Mouse (Mus musculus): ENCODE data around the gene Tmub2. TPM values are rescaled to one million over a fixed set of nuclear protein-coding genes. Genes with fewer than 3 reads are reported as not detected.
"Not testable (repeated sequence)": the region's sequence is repeated elsewhere in the genome, so short reads cannot be mapped to it uniquely, and the experiment has no call there.

The Tmub2 gene
- polyA plus RNA-seq, 1 experiment from 2014 or later: 26.7 TPM

- no peak overlapping the region for H3K27ac ChIP-seq (ENCODE audit: low read length)
- H3K9ac ChIP-seq (ENCODE audit: low read depth, low read length): no peak overlapping the region
- no peaks in the 10 kb centered on the region for H3K27me3 ChIP-seq (ENCODE audit: control insufficient read depth, insufficient read depth, low read depth, low read length)
- H3K9me3 ChIP-seq (replicated peaks; ENCODE audit: control insufficient read depth, low read length): no peaks in the 10 kb centered on the region
- H3K4me1 ChIP-seq (ENCODE audit: control insufficient read depth, low read depth, low read length): no peaks in the 10 kb centered on the region
- H3K4me3 ChIP-seq (ENCODE audit: low read depth, low read length): no peak overlapping the region
- 9% methylated on average over 11 of the region's 11 CpGs for WGBS (ENCODE audit: insufficient replicate concordance)
- ATAC-seq (ENCODE audit: low read depth): no peak
- H3K4me2 ChIP-seq (ENCODE audit: low read depth, low read length): no peak overlapping the region
- H3K36me3 ChIP-seq (ENCODE audit: control insufficient read depth, insufficient read depth): no peaks in the 10 kb centered on the region
Measured at GRCm38 (mm10) chr11:102267480-102267879, 17.3 kb upstream of the Tmub2 start.

GRCm38 (mm10) chr11:102268520-102269244 lies 16.0 kb upstream of the Tmub2 start, which contains the start of gene Asb16:
Gene Asb16, plus strand, starts transcription at chr11:102268743.
- no peak within 1 kb of the TSS for H3K27ac ChIP-seq (ENCODE audit: low read length)
- no peak within 1 kb of the TSS for H3K9ac ChIP-seq (ENCODE audit: low read depth, low read length)
- no peaks in the 10 kb centered on the region for H3K9me3 ChIP-seq (replicated peaks; ENCODE audit: control insufficient read depth, low read length)
- ATAC-seq (ENCODE audit: low read depth): no peak
- H3K4me2 ChIP-seq (ENCODE audit: low read depth, low read length): no peak within 1 kb of the TSS
- H3K4me1 ChIP-seq (ENCODE audit: control insufficient read depth, low read depth, low read length): no peaks in the 10 kb centered on the region
- 70% methylated on average over 12 of the region's 12 CpGs for WGBS (ENCODE audit: insufficient replicate concordance)
- no peaks in the 10 kb centered on the region for H3K36me3 ChIP-seq (ENCODE audit: control insufficient read depth, insufficient read depth)
- no peaks in the 10 kb centered on the region for H3K27me3 ChIP-seq (ENCODE audit: control insufficient read depth, insufficient read depth, low read depth, low read length)
- H3K4me3 ChIP-seq (ENCODE audit: low read depth, low read length): no peak within 1 kb of the TSS

DNA sequence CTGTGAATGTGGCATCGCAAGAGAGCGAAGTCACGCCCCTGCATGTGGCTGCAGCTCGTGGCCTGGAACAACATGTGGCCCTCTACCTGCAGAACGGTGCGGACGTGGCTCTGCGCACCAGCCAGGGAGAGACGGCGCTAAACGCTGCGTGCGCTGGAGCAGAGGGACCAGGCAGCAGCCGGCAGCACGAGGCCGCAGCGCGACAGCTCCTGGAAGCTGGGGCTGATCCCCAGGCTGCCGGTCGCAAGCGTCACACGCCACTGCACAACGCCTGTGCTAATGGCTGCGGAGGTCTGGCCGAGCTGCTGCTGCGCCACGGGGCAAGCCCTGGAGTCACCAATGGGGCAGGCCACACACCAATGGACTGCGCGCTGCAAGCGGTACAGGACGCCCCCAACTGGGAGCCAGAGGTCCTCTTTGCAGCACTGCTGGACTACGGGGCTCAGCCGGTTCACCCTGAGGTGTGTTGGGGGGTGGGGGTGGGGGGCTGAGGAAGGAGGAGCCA lies 8.3 kb upstream of the Tmub2 start:
- peak; percentile 65 for ATAC-seq (ENCODE audit: low read depth)
- Histone ChIP-seq H3K4me1 (ENCODE audit: control insufficient read depth, low read depth, low read length) (peaks cover 3% of the 10 kb centered on the region), H3K27me3 (ENCODE audit: control insufficient read depth, insufficient read depth, low read depth, low read length) (peaks cover 4% of the 10 kb centered on the region), H3K27ac (ENCODE audit: low read length) (no peak overlapping the region), H3K9ac (ENCODE audit: low read depth, low read length) (peak overlapping the region; percentile 40), H3K9me3 (replicated peaks; ENCODE audit: control insufficient read depth, low read length) (no peaks in the 10 kb centered on the region), H3K4me2 (ENCODE audit: low read depth, low read length) (peak overlapping the region; percentile 61), H3K36me3 (ENCODE audit: control insufficient read depth, insufficient read depth) (no peaks in the 10 kb centered on the region), H3K4me3 (ENCODE audit: low read depth, low read length) (peak overlapping the region; percentile 40)
- 2% methylated on average over 33 of the region's 33 CpGs for WGBS (ENCODE audit: insufficient replicate concordance)

- Histone ChIP-seq H3K4me1 (ENCODE audit: control insufficient read depth, low read depth, low read length) (peaks cover 3% of the 10 kb centered on the region), H3K4me3 (ENCODE audit: low read depth, low read length) (no peak overlapping the region), H3K9ac (ENCODE audit: low read depth, low read length) (no peak overlapping the region), H3K36me3 (ENCODE audit: control insufficient read depth, insufficient read depth) (no peaks in the 10 kb centered on the region), H3K27me3 (ENCODE audit: control insufficient read depth, insufficient read depth, low read depth, low read length) (peaks cover 4% of the 10 kb centered on the region), H3K27ac (ENCODE audit: low read length) (no peak overlapping the region), H3K9me3 (replicated peaks; ENCODE audit: control insufficient read depth, low read length) (no peaks in the 10 kb centered on the region), H3K4me2 (ENCODE audit: low read depth, low read length) (no peak overlapping the region)
- WGBS (ENCODE audit: insufficient replicate concordance): 72% methylated on average over 9 of the region's 12 CpGs
- no peak for ATAC-seq (ENCODE audit: low read depth)
Measured at GRCm38 (mm10) chr11:102277754-102278153, 7.0 kb upstream of the Tmub2 start.

GRCm38 (mm10) chr11:102279595-102279994 lies 5.1 kb upstream of the Tmub2 start:
- peaks cover 4% of the 10 kb centered on the region for H3K27me3 ChIP-seq (ENCODE audit: control insufficient read depth, insufficient read depth, low read depth, low read length)
- ATAC-seq (ENCODE audit: low read depth): no peak
- 84% methylated on average over 3 of the region's 3 CpGs for WGBS (ENCODE audit: insufficient replicate concordance)
- no peak overlapping the region for H3K4me2 ChIP-seq (ENCODE audit: low read depth, low read length)
- H3K27ac ChIP-seq (ENCODE audit: low read length): no peak overlapping the region
- no peak overlapping the region for H3K9ac ChIP-seq (ENCODE audit: low read depth, low read length)
- H3K4me3 ChIP-seq (ENCODE audit: low read depth, low read length): no peak overlapping the region
- no peaks in the 10 kb centered on the region for H3K36me3 ChIP-seq (ENCODE audit: control insufficient read depth, insufficient read depth)
- peaks cover 5% of the 10 kb centered on the region for H3K4me1 ChIP-seq (ENCODE audit: control insufficient read depth, low read depth, low read length)
- H3K9me3 ChIP-seq (replicated peaks; ENCODE audit: control insufficient read depth, low read length): no peaks in the 10 kb centered on the region

DNA sequence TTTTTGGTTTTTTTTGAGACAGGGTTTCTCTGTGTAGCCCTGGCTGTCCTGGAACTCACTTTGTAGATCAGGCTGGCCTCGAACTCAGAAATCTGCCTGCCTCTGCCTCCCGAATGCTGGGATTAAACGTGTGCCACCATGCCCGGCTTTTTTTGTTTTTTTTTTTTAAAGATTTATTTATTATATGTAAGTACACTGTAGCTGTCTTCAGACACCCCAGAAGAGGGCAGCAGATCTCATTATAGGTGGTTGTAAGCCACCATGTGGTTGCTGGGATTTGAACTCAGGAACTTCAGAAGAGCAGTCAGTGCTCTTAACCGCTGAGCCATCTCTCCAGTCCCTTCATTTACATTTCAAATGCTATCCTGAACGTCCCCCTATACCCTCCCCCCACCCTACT lies 4.5 kb upstream of the Tmub2 start:
- not testable (repeated sequence) for H3K36me3 ChIP-seq (ENCODE audit: control insufficient read depth, insufficient read depth); H3K9ac ChIP-seq (ENCODE audit: low read depth, low read length); H3K4me2 ChIP-seq (ENCODE audit: low read depth, low read length); H3K4me3 ChIP-seq (ENCODE audit: low read depth, low read length); H3K27me3 ChIP-seq (ENCODE audit: control insufficient read depth, insufficient read depth, low read depth, low read length); ATAC-seq (ENCODE audit: low read depth); H3K27ac ChIP-seq (ENCODE audit: low read length); H3K9me3 ChIP-seq (replicated peaks; ENCODE audit: control insufficient read depth, low read length); H3K4me1 ChIP-seq (ENCODE audit: control insufficient read depth, low read depth, low read length)
- WGBS (ENCODE audit: insufficient replicate concordance): 56% methylated on average over 6 of the region's 6 CpGs

DNA sequence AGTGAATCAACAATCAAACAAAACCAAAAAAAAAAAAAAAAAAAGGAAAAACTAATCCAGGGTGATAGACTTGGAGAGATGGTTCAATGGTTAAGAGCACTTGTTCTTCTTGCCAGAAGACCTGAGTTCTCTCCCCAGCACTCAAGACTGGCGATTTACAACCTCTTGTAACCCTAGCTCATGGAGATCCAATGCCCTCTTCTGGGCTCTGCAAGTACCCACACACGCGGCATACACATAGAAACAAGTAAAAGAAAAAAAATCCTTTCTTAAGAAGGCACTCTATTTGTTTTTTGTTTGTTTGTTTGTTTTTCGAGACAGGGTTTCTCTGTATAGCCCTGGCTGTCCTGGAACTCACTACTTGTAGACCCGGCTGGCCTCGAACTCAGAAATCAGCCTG lies 809 bp upstream of the Tmub2 start:
- peak overlapping the region; percentile 81 for H3K4me3 ChIP-seq (ENCODE audit: low read depth, low read length)
- no peaks in the 10 kb centered on the region for H3K9me3 ChIP-seq (replicated peaks; ENCODE audit: control insufficient read depth, low read length)
- H3K9ac ChIP-seq (ENCODE audit: low read depth, low read length): no peak overlapping the region
- no peak for ATAC-seq (ENCODE audit: low read depth)
- H3K36me3 ChIP-seq (ENCODE audit: control insufficient read depth, insufficient read depth): peaks cover 12% of the 10 kb centered on the region
- peaks cover 29% of the 10 kb centered on the region for H3K4me1 ChIP-seq (ENCODE audit: control insufficient read depth, low read depth, low read length)
- peak overlapping the region; percentile 81 for H3K4me2 ChIP-seq (ENCODE audit: low read depth, low read length)
- WGBS (ENCODE audit: insufficient replicate concordance): 77% methylated on average over 6 of the region's 6 CpGs
- no peak overlapping the region for H3K27ac ChIP-seq (ENCODE audit: low read length)
- no peaks in the 10 kb centered on the region for H3K27me3 ChIP-seq (ENCODE audit: control insufficient read depth, insufficient read depth, low read depth, low read length)

- Histone ChIP-seq H3K27me3 (ENCODE audit: control insufficient read depth, insufficient read depth, low read depth, low read length) (no peaks in the 10 kb centered on the region), H3K9me3 (replicated peaks; ENCODE audit: control insufficient read depth, low read length) (no peaks in the 10 kb centered on the region), H3K36me3 (ENCODE audit: control insufficient read depth, insufficient read depth) (peaks cover 12% of the 10 kb centered on the region), H3K4me2 (ENCODE audit: low read depth, low read length) (peak overlapping the region; percentile 81), H3K27ac (ENCODE audit: low read length) (peak overlapping the region; percentile 87), H3K4me1 (ENCODE audit: control insufficient read depth, low read depth, low read length) (peaks cover 31% of the 10 kb centered on the region), H3K4me3 (ENCODE audit: low read depth, low read length) (peak overlapping the region; percentile 81), H3K9ac (ENCODE audit: low read depth, low read length) (peak overlapping the region; percentile 91)
- 2% methylated on average over 31 of the region's 31 CpGs for WGBS (ENCODE audit: insufficient replicate concordance)
- peak; percentile 59 for ATAC-seq (ENCODE audit: low read depth)
Measured at GRCm38 (mm10) chr11:102285095-102285834, 534 bp downstream of the Tmub2 start.

- Histone ChIP-seq H3K27ac (ENCODE audit: low read length) (peak overlapping the region; percentile 48; the same call in 1 of the 2 replicates), H3K4me1 (ENCODE audit: control insufficient read depth, low read depth, low read length) (peaks cover 31% of the 10 kb centered on the region)
- 80% methylated on average over 8 of the region's 8 CpGs for WGBS (ENCODE audit: insufficient replicate concordance)
Measured at GRCm38 (mm10) chr11:102287485-102287884, 2.8 kb downstream of the Tmub2 start.

More at GRCm38 (mm10) chr11:102287485-102287884, 2.8 kb downstream of the Tmub2 start:
- no peak overlapping the region for H3K4me2 ChIP-seq (ENCODE audit: low read depth, low read length)
- H3K9ac ChIP-seq (ENCODE audit: low read depth, low read length): no peak overlapping the region
- no peaks in the 10 kb centered on the region for H3K27me3 ChIP-seq (ENCODE audit: control insufficient read depth, insufficient read depth, low read depth, low read length)
- H3K9me3 ChIP-seq (replicated peaks; ENCODE audit: control insufficient read depth, low read length): no peaks in the 10 kb centered on the region
- no peak overlapping the region for H3K4me3 ChIP-seq (ENCODE audit: low read depth, low read length)
- no peak for ATAC-seq (ENCODE audit: low read depth)
- peaks cover 29% of the 10 kb centered on the region for H3K36me3 ChIP-seq (ENCODE audit: control insufficient read depth, insufficient read depth)
